Mouse (Mus musculus) 416B (cell line): ENCODE data around the gene 1810055G02Rik.

Experiments
- DNase-seq: peaks from one replicate; pipeline ENCODE4 v3.0.0; 2011; ENCODE audit warnings: low read depth

Gene 1810055G02Rik

GRCm38 (mm10) chr19:3743362-3743761 lies 35.3 kb downstream of the 1810055G02Rik start:
- no peak for DNase-seq

GRCm38 (mm10) chr19:3743851-3744512 lies 35.9 kb downstream of the 1810055G02Rik start:
- no peak for DNase-seq

- peak; percentile 33 for DNase-seq
Measured at GRCm38 (mm10) chr19:3752621-3753239, 44.6 kb downstream of the 1810055G02Rik start.

GRCm38 (mm10) chr19:3753240-3753633 lies 45.1 kb downstream of the 1810055G02Rik start:
- no peak for DNase-seq

GRCm38 (mm10) chr19:3753738-3754137 lies 45.6 kb downstream of the 1810055G02Rik start:
- peak; percentile 29 for DNase-seq

- DNase-seq = no peak
Measured at GRCm38 (mm10) chr19:3757861-3758260, 49.8 kb downstream of the 1810055G02Rik start.

- peak; percentile 38 for DNase-seq
Measured at GRCm38 (mm10) chr19:3765221-3765820, 57.2 kb downstream of the 1810055G02Rik start.

GRCm38 (mm10) chr19:3766378-3766777 lies 58.3 kb downstream of the 1810055G02Rik start:
- no peak for DNase-seq

GRCm38 (mm10) chr19:3767276-3767780 lies 59.2 kb downstream of the 1810055G02Rik start, which contains the start of gene Kmt5b:
Kmt5b (plus strand) TSS chr19:3767421.
- no peak for DNase-seq
